Mouse (Mus musculus) liver, embryonic 14.5 days (tissue): ENCODE results near the gene Lmntd1.

Source experiments
- CTCF ChIP-seq: IDR thresholded peaks from 2 replicates; pipeline ENCODE4 v1.5.1; 2016; ENCODE audit warnings: antibody characterized with exemption, low read depth, control low read depth
- EP300 ChIP-seq: IDR thresholded peaks from 2 replicates; pipeline ENCODE4 v1.6.1; 2016; ENCODE audit warnings: antibody characterized with exemption, low read depth

DNA sequence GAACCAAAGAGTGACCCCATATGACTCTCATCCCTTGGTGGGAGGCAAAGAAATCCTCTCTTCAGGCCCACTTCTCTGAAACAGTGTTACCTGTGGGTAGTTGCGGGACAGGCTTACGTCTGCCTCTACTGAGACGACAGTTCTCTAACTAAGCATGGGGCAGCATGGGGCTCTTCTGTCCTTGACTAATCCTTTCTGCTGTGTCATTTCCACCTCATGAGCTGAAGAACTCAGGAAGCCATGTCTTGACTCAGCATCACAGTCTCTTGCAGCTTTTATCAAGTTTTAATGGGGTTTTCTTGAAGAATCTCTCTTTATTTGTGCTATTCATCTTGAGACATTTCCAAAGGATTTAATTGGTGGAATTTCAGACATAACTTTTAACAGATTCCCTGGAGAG is 61.3 kb downstream of the Lmntd1 start:
- no peak for TF ChIP-seq CTCF
- no peak for TF ChIP-seq EP300
